Mouse (Mus musculus) ZHBTc4 (cell line): ENCODE measurements at regions not wholly inside any gene's neighbourhood (a gene's known extent, or its start where the extent isn't known, plus 50 kb on each side); places are given as distances from the start of the nearest gene placed in this dataset.

Source experiments
- DNase-seq: peaks from one replicate; pipeline ENCODE4 v3.0.0-alpha.2; 2011; ENCODE audit warnings: low read depth, low spot score

GRCm38 (mm10) chr14:46221897-46222669, 157.1 kb upstream of the Gm15217 start:
- no peak for DNase-seq

- DNase-seq, result peak; percentile 60
Observed at GRCm38 (mm10) chr14:46223008-46223407, 156.2 kb upstream of the Gm15217 start.

GRCm38 (mm10) chr14:46224421-46224950, 154.7 kb upstream of the Gm15217 start:
- DNase-seq, result no peak

GRCm38 (mm10) chr14:46225851-46226608, 153.2 kb upstream of the Gm15217 start:
- no peak for DNase-seq

- no peak for DNase-seq
Observed at GRCm38 (mm10) chr14:46234040-46234439, 145.2 kb upstream of the Gm15217 start.

GRCm38 (mm10) chr14:46234835-46235234, 144.4 kb upstream of the Gm15217 start:
- no peak for DNase-seq

- no peak for DNase-seq
Observed at GRCm38 (mm10) chr14:46240046-46240800, 139.0 kb upstream of the Gm15217 start.

GRCm38 (mm10) chr14:46240896-46241295, 138.3 kb upstream of the Gm15217 start:
- DNase-seq, result no peak

GRCm38 (mm10) chr14:46247491-46248484, 131.4 kb upstream of the Gm15217 start:
- DNase-seq, result no peak

- DNase-seq, result no peak
Observed at GRCm38 (mm10) chr14:46249141-46249540, 130.1 kb upstream of the Gm15217 start.

GRCm38 (mm10) chr14:46255261-46255660, 124.0 kb upstream of the Gm15217 start:
- DNase-seq, result no peak

GRCm38 (mm10) chr14:46256336-46256735, 122.9 kb upstream of the Gm15217 start:
- DNase-seq, result peak; percentile 76

GRCm38 (mm10) chr14:46257311-46257710, 121.9 kb upstream of the Gm15217 start:
- no peak for DNase-seq

- DNase-seq, result no peak
Observed at GRCm38 (mm10) chr14:46258551-46258950, 120.7 kb upstream of the Gm15217 start.

- DNase-seq, result peak; percentile 3
Observed at GRCm38 (mm10) chr14:46260291-46260980, 118.8 kb upstream of the Gm15217 start.

- DNase-seq, result no peak
Observed at GRCm38 (mm10) chr14:46275455-46275854, 103.8 kb upstream of the Gm15217 start.

GRCm38 (mm10) chr14:46276926-46277831, 102.0 kb upstream of the Gm15217 start:
- DNase-seq, result no peak

GRCm38 (mm10) chr14:46277832-46278611, 101.2 kb upstream of the Gm15217 start:
- DNase-seq, result peak; percentile 1
